In genomic region chr5:38195941-38196340, GRCm38 (mm10) we compare ENCODE assay signal across 14 mouse cellular contexts. TPM values are rescaled to one million over a fixed set of nuclear protein-coding genes. Genes with fewer than 3 reads are reported as not detected.
DNase-seq lines count a peak whose midpoint lies in the region.
"Had no signal": no experiment of that assay in that cellular context is flagged by ENCODE, and none has a peak within 500 bp of the region (broad histone marks: within the 10 kb centered on the region; RNA-seq: fewer than 3 reads in every experiment).

No protein-coding gene starts in this region.

- DNase-seq in adrenal gland, adult (ENCODE audit: inconsistent age in 2 of 2, low spot score in 1 of 2) = peak; percentile 40 to 77
- DNase-seq in adrenal gland, postnatal 25 days = no peak
- peak; percentile 61 for DNase-seq in adrenal gland, adult 8-10 months
- no peak for DNase-seq in adrenal gland, postnatal 4 days (ENCODE audit: low spot score in 2 of 2)
- peak; percentile 25 for DNase-seq in adrenal gland, postnatal 36 days
- no peak for DNase-seq in natural killer cell, adult 2 months (ENCODE audit: low spot score in 2 of 2)
- DNase-seq: B cell, adult 2 months; cerebellum, adult 11 months; cerebellum, adult 18-20 months; cerebellum, adult 8-10 months; cerebellum, adult 9-11 months; cerebellum, postnatal 14 days; cerebellum, postnatal 36 days; embryo, embryonic 11 days had no signal

RNA-seq across cellular contexts. Expression of gene Zbtb49, which starts 24.3 kb away (rescaled TPM):
- 10.8 and 12.0 TPM in 2 replicates for total RNA-seq in adrenal gland, postnatal 25 days (2021)
- total RNA-seq in adrenal gland, adult 8-10 months (2022) = 10 to 100 TPM in 3 of 4 experiments, 1 to 10 TPM in 1; 9.3 to 14.1 (median 12.2) TPM
- 10 to 100 TPM; 15.3 to 18.5 TPM for total RNA-seq in adrenal gland, postnatal 4 days (2021)
- total RNA-seq in adrenal gland, postnatal 36 days (2021) = 10 to 100 TPM in 1 of 2 experiments, 1 to 10 TPM in 1; 9.6 to 11.3 TPM

RNA-seq across cellular contexts. Expression of gene Lyar, which starts 24.3 kb away (rescaled TPM):
- 18.0 and 20.7 TPM in 2 replicates for total RNA-seq in adrenal gland, postnatal 25 days (2021)
- 10 to 100 TPM; 12.9 to 17.3 (median 13.8) TPM for total RNA-seq in adrenal gland, adult 8-10 months (2022)
- total RNA-seq in adrenal gland, postnatal 4 days (2021) = 10 to 100 TPM; 27.2 to 29.4 TPM
- total RNA-seq in adrenal gland, postnatal 36 days (2021) = 10 to 100 TPM; 20.1 to 23.6 TPM

RNA-seq across cellular contexts. Expression of gene Nsg1, which starts 36.2 kb away (rescaled TPM):
- 59.3 and 70.9 TPM in 2 replicates for total RNA-seq in adrenal gland, postnatal 25 days (2021)
- 10 to 100 TPM; 46.7 to 97.5 (median 70.7) TPM for total RNA-seq in adrenal gland, adult 8-10 months (2022)
- 100 to 1,000 TPM; 120 to 121 TPM for total RNA-seq in adrenal gland, postnatal 4 days (2021)
- total RNA-seq in adrenal gland, postnatal 36 days (2021) = 10 to 100 TPM; 43.2 to 53.4 TPM

Comparison
In these comparisons a context has a peak if more than half of its experiments do, and no peak if none do; other contexts are left out.
1. DNase-seq: peak in adrenal gland, adult (2 of 2), adrenal gland, adult 8-10 months (single experiment) and adrenal gland, postnatal 36 days (2 of 2); none in adrenal gland, postnatal 25 days (single experiment), adrenal gland, postnatal 4 days (0 of 2) and natural killer cell, adult 2 months (0 of 2).